Mouse (Mus musculus) heart, adult 2 months (tissue): ENCODE results near the gene Rnf5. TPM values are rescaled to one million over a fixed set of nuclear protein-coding genes. Genes with fewer than 3 reads are reported as not detected.
A peak's percentile ranks its signal among the peaks of the same experiment; 100 is the strongest.

Experiments
- DNase-seq, 2 experiments: peaks; one replicate each; pipeline ENCODE4 v3.0.0; 2021
- H3K27ac ChIP-seq: fragments of 200-600 bp; 2 replicates; pipeline ENCODE4 v1.8.1; 2022
- H3K27me3 ChIP-seq: fragments of 200-500 bp; 2 replicates; pipeline ENCODE4 v1.6.1; 2012; ENCODE audit warnings: mild to moderate bottlenecking, low read length, inconsistent platforms, mixed read lengths; ENCODE audit not compliant: control insufficient read depth, insufficient read depth
- H3K36me3 ChIP-seq: fragments of 200-500 bp; 2 replicates; pipeline ENCODE4 v1.6.1; 2012; ENCODE audit warnings: low read length, inconsistent platforms; ENCODE audit not compliant: control insufficient read depth, insufficient read depth
- H3K4me1 ChIP-seq: fragments of 200-500 bp; 2 replicates; pipeline ENCODE4 v1.6.1; 2011; ENCODE audit warnings: low read length; ENCODE audit not compliant: control insufficient read depth, insufficient read depth
- H3K4me3 ChIP-seq: fragments of 200-600 bp; 2 replicates; pipeline ENCODE4 v1.8.1; 2022
- H3K79me2 ChIP-seq: fragments of 200-500 bp; replicated peaks from 2 replicates; pipeline ENCODE4 v1.6.1; 2012; ENCODE audit warnings: mild to moderate bottlenecking, inconsistent platforms, low read length, moderate library complexity, mixed read lengths; ENCODE audit not compliant: control insufficient read depth, insufficient read depth
- H3K9ac ChIP-seq: fragments of 200-500 bp; 2 replicates; pipeline ENCODE4 v1.6.1; 2012; ENCODE audit warnings: low read depth, mild to moderate bottlenecking, control low read depth, inconsistent platforms, low read length, mixed read lengths
- CTCF ChIP-seq: fragments of 200-600 bp; IDR thresholded peaks from 2 replicates; pipeline ENCODE4 v1.8.1; 2022; ENCODE audit warnings: antibody characterized with exemption, mild to moderate bottlenecking, moderate library complexity
- EP300 ChIP-seq: fragments of 200-500 bp; IDR thresholded peaks from 2 replicates; pipeline ENCODE4 v1.6.1; 2011; ENCODE audit warnings: low read depth, low read length, control low read depth; ENCODE audit not compliant: insufficient read depth
- POLR2A ChIP-seq: fragments of 200-500 bp; IDR thresholded peaks from 2 replicates; pipeline ENCODE4 v1.6.1; 2011; ENCODE audit warnings: mild to moderate bottlenecking, low read depth, low read length, control low read depth; ENCODE audit not compliant: insufficient read depth
- WGBS: fragments of 180-500 bp; shearing (Covaris S2); methylation state at CpG from one replicate; pipeline ENCODE4 v1.1.7; 2018; 5-methylcytosine and 5-hydroxymethylcytosine counted together
- intact Hi-C: fragments of 180-260 bp; cut with DNase I; formaldehyde crosslinking; loops from one replicate; pipeline ENCODE4 v1.15.1; 2025
- polyA plus RNA-seq: library from polyadenylated mRNA; depleted of rRNA; stranded (reverse); fragments of >200 nt; gene quantifications from 2 replicates; pipeline ENCODE4 v1.2.3, GENCODE M21; 2012
- total RNA-seq, 2 experiments: library from RNA; stranded (reverse); gene quantifications; 2 replicates each; pipeline ENCODE4 v1.2.3; 2021

Gene Rnf5
- total and polyA plus RNA-seq, 3 experiments = 37.6 to 71.7 (median 40.4) TPM

GRCm38 (mm10) chr17:34590154-34590987, 13.1 kb downstream of the Rnf5 start:
- intact Hi-C loops = loop anchor here (10.0 kb wide), 1 partner anchor 666 kb away; the partner anchor contains the start of gene Rgl2
- Histone ChIP-seq H3K9ac (peak overlapping the region; percentile 55), H3K27ac (peak overlapping the region; percentile 97), H3K4me3 (peak overlapping the region; percentile 33), H3K79me2 (no peaks in the 10 kb centered on the region), H3K4me1 (peaks cover 20% of the 10 kb centered on the region), H3K36me3 (no peaks in the 10 kb centered on the region), H3K27me3 (no peaks in the 10 kb centered on the region)
- peak in 1 of 2 experiments; percentile 38 for DNase-seq
- WGBS = 56% methylated on average over 15 of the region's 15 CpGs
- TF ChIP-seq EP300 = no peak
- no peak for TF ChIP-seq CTCF
- no peak for TF ChIP-seq POLR2A

- Histone ChIP-seq H3K4me1 (peaks cover 20% of the 10 kb centered on the region), H3K27ac (peak within 1 kb of the TSS; percentile 97), H3K9ac (peak within 1 kb of the TSS; percentile 55), H3K4me3 (peak within 1 kb of the TSS; percentile 33), H3K79me2 (no peaks in the 10 kb centered on the region), H3K36me3 (no peaks in the 10 kb centered on the region), H3K27me3 (no peaks in the 10 kb centered on the region)
- intact Hi-C loops = loop anchor here (10.0 kb wide), 1 partner anchor 665 kb away; the partner anchor contains the start of gene Rgl2
- peak; percentile 79 to 85 for DNase-seq
- 6% methylated on average over 7 of the region's 7 CpGs for WGBS
- TF ChIP-seq CTCF (no peak), EP300 (0 out of 2 replicates have a peak, but pooled peaks have one; percentile 10), POLR2A (peak; percentile 60; the same call in 1 of the 2 replicates)
Measured at GRCm38 (mm10) chr17:34589681-34590101, 13.8 kb downstream of the Rnf5 start, which contains the start of gene Gpsm3. Gpsm3 (plus strand) TSS chr17:34589806.

- TF ChIP-seq EP300 = 0 out of 2 replicates have a peak, but pooled peaks have one; percentile 1
- TF ChIP-seq CTCF = no peak
- TF ChIP-seq POLR2A = no peak
- WGBS = 35% methylated on average over 7 of the region's 7 CpGs
- H3K36me3 ChIP-seq = no peaks in the 10 kb centered on the region
- no peaks in the 10 kb centered on the region for H3K79me2 ChIP-seq
- intact Hi-C loops = no loop called here
- H3K27me3 ChIP-seq = no peaks in the 10 kb centered on the region
- DNase-seq = no peak
- H3K9ac ChIP-seq = 0 out of 2 replicates have a peak overlapping the region, but pooled peaks have one; percentile 4
- peak overlapping the region; percentile 97 for H3K27ac ChIP-seq
- H3K4me3 ChIP-seq = peak overlapping the region; percentile 24; the same call in 1 of the 2 replicates
- H3K4me1 ChIP-seq = peaks cover 20% of the 10 kb centered on the region
Measured at GRCm38 (mm10) chr17:34589206-34589605, 14.3 kb downstream of the Rnf5 start.

DNA sequence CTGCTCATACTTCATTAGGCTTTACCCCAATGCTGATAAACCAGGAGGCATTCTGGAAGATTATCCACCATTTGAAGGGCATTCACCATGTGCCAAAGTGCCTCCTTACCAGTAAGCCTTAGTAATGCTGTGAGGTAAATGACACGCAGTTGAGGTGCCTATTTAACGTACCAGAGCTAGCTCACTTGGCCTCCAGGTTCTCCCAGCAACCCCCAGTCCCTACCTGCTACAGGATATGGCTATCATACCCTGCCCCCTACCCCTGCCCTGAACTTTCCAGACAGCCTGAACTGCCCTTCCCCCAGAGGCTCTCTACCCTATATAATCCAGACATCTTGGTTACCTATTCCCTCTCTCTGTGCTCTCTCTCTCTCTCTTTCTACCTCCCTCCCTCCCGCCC, 14.7 kb downstream of the Rnf5 start:
- TF ChIP-seq POLR2A (peak; percentile 55), EP300 (no peak)
- peaks cover 20% of the 10 kb centered on the region for H3K4me1 ChIP-seq
- no peak overlapping the region for H3K27ac ChIP-seq
- WGBS = 61% methylated on average over 3 of the region's 3 CpGs
- no peak overlapping the region for H3K9ac ChIP-seq
- no peaks in the 10 kb centered on the region for H3K27me3 ChIP-seq
- H3K79me2 ChIP-seq = no peaks in the 10 kb centered on the region
- no peak for DNase-seq
- intact Hi-C loops = no loop called here
- H3K4me3 ChIP-seq = no peak overlapping the region
- no peaks in the 10 kb centered on the region for H3K36me3 ChIP-seq

- intact Hi-C loops = no loop called here
- Histone ChIP-seq H3K27ac (peak overlapping the region; percentile 89), H3K27me3 (no peaks in the 10 kb centered on the region), H3K9ac (peak overlapping the region; percentile 94), H3K36me3 (no peaks in the 10 kb centered on the region), H3K79me2 (no peaks in the 10 kb centered on the region), H3K4me1 (peaks cover 16% of the 10 kb centered on the region), H3K4me3 (peak overlapping the region; percentile 74)
- 1% methylated on average over 19 of the region's 19 CpGs for WGBS
- TF ChIP-seq POLR2A (no peak; the same call in 1 of the 2 replicates), CTCF (no peak), EP300 (no peak)
- DNase-seq = peak in 1 of 2 experiments; percentile 32
Measured at GRCm38 (mm10) chr17:34587814-34588213, 15.7 kb downstream of the Rnf5 start.
